Mouse (Mus musculus) lung, postnatal 25 days (tissue): Measurements from ENCODE around the gene Gpc2.

Experiments
- DNase-seq: peaks from one replicate; pipeline ENCODE4 v3.0.0; 2022; ENCODE audit warnings: low spot score

Gpc2 gene

GRCm38 (mm10) chr5:138279585-138280424 lies at the start of gene Gpc2, which contains the start of the genes Gm43720 and Stag3:
TSS of gene Gpc2 (minus strand) at chr5:138280005.
TSS of gene Gm43720 (minus strand) at chr5:138279958.
TSS of gene Stag3 (plus strand) at chr5:138280240.
- peak; percentile 82 for DNase-seq

- no peak for DNase-seq
Measured at GRCm38 (mm10) chr5:138312795-138313194, 33.0 kb upstream of the Gpc2 start.

- DNase-seq = no peak
Measured at GRCm38 (mm10) chr5:138299613-138300012, 19.8 kb upstream of the Gpc2 start.

- DNase-seq = no peak
Measured at GRCm38 (mm10) chr5:138294158-138294557, 14.4 kb upstream of the Gpc2 start.

GRCm38 (mm10) chr5:138291638-138292037 lies 11.8 kb upstream of the Gpc2 start:
- DNase-seq = no peak

GRCm38 (mm10) chr5:138287861-138288260 lies 8.1 kb upstream of the Gpc2 start:
- no peak for DNase-seq

- no peak for DNase-seq
Measured at GRCm38 (mm10) chr5:138283540-138283939, 3.7 kb upstream of the Gpc2 start.

GRCm38 (mm10) chr5:138281798-138282197 lies 2.0 kb upstream of the Gpc2 start:
- no peak for DNase-seq

- no peak for DNase-seq
Measured at GRCm38 (mm10) chr5:138280829-138281228, 1.0 kb upstream of the Gpc2 start.

- no peak for DNase-seq
Measured at GRCm38 (mm10) chr5:138280425-138280768, 592 bp upstream of the Gpc2 start.

- DNase-seq = no peak
Measured at GRCm38 (mm10) chr5:138277994-138278393, 1.8 kb downstream of the Gpc2 start.

- no peak for DNase-seq
Measured at GRCm38 (mm10) chr5:138275216-138276050, 4.4 kb downstream of the Gpc2 start.

GRCm38 (mm10) chr5:138274186-138274585 lies 5.6 kb downstream of the Gpc2 start:
- no peak for DNase-seq

- no peak for DNase-seq
Measured at GRCm38 (mm10) chr5:138272409-138272923, 7.3 kb downstream of the Gpc2 start, which contains the start of gene Gal3st4. TSS of gene Gal3st4 (minus strand) at chr5:138272840.

- DNase-seq = no peak
Measured at GRCm38 (mm10) chr5:138271232-138271631, 8.6 kb downstream of the Gpc2 start.

GRCm38 (mm10) chr5:138268980-138269379 lies 10.8 kb downstream of the Gpc2 start:
- DNase-seq = no peak

- no peak for DNase-seq
Measured at GRCm38 (mm10) chr5:138267114-138267513, 12.7 kb downstream of the Gpc2 start.

GRCm38 (mm10) chr5:138265712-138266111 lies 14.1 kb downstream of the Gpc2 start:
- DNase-seq = no peak

GRCm38 (mm10) chr5:138264207-138264578 lies 15.6 kb downstream of the Gpc2 start:
- no peak for DNase-seq

GRCm38 (mm10) chr5:138263260-138264206 lies 16.3 kb downstream of the Gpc2 start, which contains the start of gene BC037034:
TSS of gene BC037034 (minus strand) at chr5:138264033.
- DNase-seq = peak; percentile 92

GRCm38 (mm10) chr5:138262582-138263240 lies 17.1 kb downstream of the Gpc2 start:
- DNase-seq = no peak
